Mouse (Mus musculus) heart, adult 9 months (tissue): ENCODE data around the gene Slco2a1.
"Not testable (repeated sequence)": the region's sequence is repeated elsewhere in the genome, so short reads cannot be mapped to it uniquely, and the experiment has no call there.

ENCODE experiments used
- DNase-seq, 2 experiments: peaks; one replicate each; pipeline ENCODE4 v3.0.0; 2022; ENCODE audit warnings: low spot score in 2 of 2

Gene Slco2a1

GRCm38 (mm10) chr9:103082246-103082975 lies 93.9 kb downstream of the Slco2a1 start:
- no peak for DNase-seq

GRCm38 (mm10) chr9:103083405-103083804 lies 94.9 kb downstream of the Slco2a1 start:
- DNase-seq, result no peak

GRCm38 (mm10) chr9:103086736-103087135 lies 98.2 kb downstream of the Slco2a1 start:
- DNase-seq, result no peak

GRCm38 (mm10) chr9:103087301-103087700 lies 98.8 kb downstream of the Slco2a1 start:
- DNase-seq, result no peak

GRCm38 (mm10) chr9:103088661-103089060 lies 100.1 kb downstream of the Slco2a1 start:
- no peak for DNase-seq

- DNase-seq, result no peak
Observed at GRCm38 (mm10) chr9:103090116-103090875, 101.8 kb downstream of the Slco2a1 start.

- no peak for DNase-seq
Observed at GRCm38 (mm10) chr9:103091039-103091883, 102.7 kb downstream of the Slco2a1 start.

GRCm38 (mm10) chr9:103092248-103092647 lies 103.7 kb downstream of the Slco2a1 start:
- peak; percentile 34 to 64 for DNase-seq

- no peak for DNase-seq
Observed at GRCm38 (mm10) chr9:103093681-103094080, 105.2 kb downstream of the Slco2a1 start.

GRCm38 (mm10) chr9:103108341-103108798 lies 119.9 kb downstream of the Slco2a1 start:
- not testable (repeated sequence) for DNase-seq

GRCm38 (mm10) chr9:103108943-103109670 lies 120.6 kb downstream of the Slco2a1 start:
- no peak for DNase-seq

- no peak for DNase-seq
Observed at GRCm38 (mm10) chr9:103109911-103110310, 121.4 kb downstream of the Slco2a1 start.

- no peak for DNase-seq
Observed at GRCm38 (mm10) chr9:103110727-103111501, 122.4 kb downstream of the Slco2a1 start.

- peak in 1 of 2 experiments; percentile 16 for DNase-seq
Observed at GRCm38 (mm10) chr9:103111621-103112470, 123.3 kb downstream of the Slco2a1 start, which contains the start of gene Rab6b. TSS of gene Rab6b (plus strand) at chr9:103111787.

GRCm38 (mm10) chr9:103112471-103113271 lies 124.2 kb downstream of the Slco2a1 start:
- DNase-seq, result no peak

- no peak for DNase-seq
Observed at GRCm38 (mm10) chr9:103113351-103113750, 124.8 kb downstream of the Slco2a1 start.

GRCm38 (mm10) chr9:103114326-103114725 lies 125.8 kb downstream of the Slco2a1 start:
- no peak for DNase-seq

GRCm38 (mm10) chr9:103114901-103115300 lies 126.4 kb downstream of the Slco2a1 start:
- no peak for DNase-seq

GRCm38 (mm10) chr9:103116941-103117340 lies 128.4 kb downstream of the Slco2a1 start:
- no peak for DNase-seq
